Mouse (Mus musculus): ENCODE data around the gene Accs.

GRCm38 (mm10) chr2:93863229-93863628, 13.5 kb upstream of the Accs start:
- TF ChIP-seq CTCF (IDR thresholded peaks at IDR 0.05; ENCODE audit: low read depth, low read length) (no peak), POLR2A (IDR thresholded peaks at IDR 0.05; ENCODE audit: insufficient read depth, low read length) (no peak)

Data from ES-Bruce4 (cell line).